Mouse (Mus musculus) neural tube, embryonic 11.5 days (tissue): ENCODE measurements at regions not wholly inside any gene's neighbourhood (a gene's known extent, or its start where the extent isn't known, plus 50 kb on each side); places are given as distances from the start of the nearest gene placed in this dataset.

Experiments used
- ATAC-seq: fragments of 200-750 bp; cut with Nextera tagmentation; 2 replicates; pipeline ENCODE4 v1.8.0; 2017; ENCODE audit warnings: moderate number of reproducible peaks, mild to moderate bottlenecking, moderate TSS enrichment, moderate library complexity; ENCODE audit not compliant: insufficient read depth, low FRiP score, low TSS enrichment
- DNase-seq: peaks from one replicate; pipeline ENCODE4 v3.0.0-alpha.2; 2015; ENCODE audit warnings: low spot score
- H3K27ac ChIP-seq: fragments of 300-500 bp; sonication (generic); 2 replicates; pipeline ENCODE4 v1.5.1; 2014; ENCODE audit warnings: low read depth, mild to moderate bottlenecking, low read length
- H3K27me3 ChIP-seq: fragments of 300-500 bp; sonication (generic); 2 replicates; pipeline ENCODE4 v1.6.1; 2014; ENCODE audit warnings: mild to moderate bottlenecking, low read length, mixed read lengths; ENCODE audit not compliant: control insufficient read depth, insufficient read depth
- H3K36me3 ChIP-seq: fragments of 300-500 bp; sonication (generic); 2 replicates; pipeline ENCODE4 v1.6.1; 2014; ENCODE audit warnings: mild to moderate bottlenecking, low read length, moderate library complexity, mixed read lengths; ENCODE audit not compliant: control insufficient read depth, insufficient read depth
- H3K4me1 ChIP-seq: fragments of 300-500 bp; sonication (generic); 2 replicates; pipeline ENCODE4 v1.6.1; 2014; ENCODE audit warnings: low read length, mixed read lengths; ENCODE audit not compliant: control insufficient read depth, insufficient read depth
- H3K4me2 ChIP-seq: fragments of 300-500 bp; sonication (generic); 2 replicates; pipeline ENCODE4 v1.6.1; 2014; ENCODE audit warnings: low read depth, mild to moderate bottlenecking, moderate library complexity
- H3K4me3 ChIP-seq: fragments of 300-500 bp; sonication (generic); 2 replicates; pipeline ENCODE4 v1.5.1; 2014; ENCODE audit warnings: low read depth, low read length
- H3K9ac ChIP-seq: fragments of 300-500 bp; sonication (generic); 2 replicates; pipeline ENCODE4 v1.6.1; 2014; ENCODE audit warnings: mild to moderate bottlenecking, low read length
- H3K9me3 ChIP-seq: fragments of 300-500 bp; sonication (generic); 2 replicates; pipeline ENCODE4 v1.6.1; 2016; ENCODE audit warnings: low read length; ENCODE audit not compliant: control insufficient read depth
- WGBS: fragments of 180-500 bp; shearing (Covaris S2); extraction: QIAGEN DNeasy Blood & Tissue Kit; methylation state at CpG from one replicate; pipeline ENCODE4 v1.1.7; 2014; 5-methylcytosine and 5-hydroxymethylcytosine counted together

- no peak for DNase-seq
- Histone ChIP-seq H3K27ac (no peak overlapping the region), H3K4me3 (no peak overlapping the region), H3K4me1 (no peaks in the 10 kb centered on the region), H3K36me3 (no peaks in the 10 kb centered on the region), H3K4me2 (no peak overlapping the region), H3K9me3 (no peaks in the 10 kb centered on the region), H3K27me3 (no peaks in the 10 kb centered on the region), H3K9ac (no peak overlapping the region)
- ATAC-seq, result no peak
- 51% methylated on average over 11 of the region's 11 CpGs for WGBS
Measured at GRCm38 (mm10) chr10:111834925-111835823, 137.3 kb upstream of the Krr1 start.

GRCm38 (mm10) chr10:111836191-111836590 is 136.3 kb upstream of the Krr1 start:
- no peaks in the 10 kb centered on the region for H3K9me3 ChIP-seq
- ATAC-seq (no peak; the same call in 1 of the 2 replicates), DNase-seq (no peak)
- H3K4me2 ChIP-seq, result no peak overlapping the region
- no peak overlapping the region for H3K4me3 ChIP-seq
- 52% methylated on average over 5 of the region's 5 CpGs for whole genome bisulfite sequencing
- no peak overlapping the region for H3K27ac ChIP-seq
- no peaks in the 10 kb centered on the region for H3K27me3 ChIP-seq
- H3K36me3 ChIP-seq, result no peaks in the 10 kb centered on the region
- no peak overlapping the region for H3K9ac ChIP-seq
- H3K4me1 ChIP-seq, result no peaks in the 10 kb centered on the region

GRCm38 (mm10) chr10:111836802-111837201 is 135.7 kb upstream of the Krr1 start:
- DNase-seq (no peak), ATAC-seq (no peak)
- no peaks in the 10 kb centered on the region for H3K9me3 ChIP-seq
- H3K27me3 ChIP-seq, result no peaks in the 10 kb centered on the region
- H3K4me1 ChIP-seq, result no peaks in the 10 kb centered on the region
- H3K4me3 ChIP-seq, result no peak overlapping the region
- H3K4me2 ChIP-seq, result no peak overlapping the region
- 89% methylated on average over 4 of the region's 4 CpGs for WGBS
- H3K27ac ChIP-seq, result no peak overlapping the region
- no peaks in the 10 kb centered on the region for H3K36me3 ChIP-seq
- H3K9ac ChIP-seq, result no peak overlapping the region

- no peak for ATAC-seq
- DNase-seq, result peak; percentile 50
- Histone ChIP-seq H3K36me3 (no peaks in the 10 kb centered on the region), H3K9me3 (no peaks in the 10 kb centered on the region), H3K27ac (no peak overlapping the region), H3K4me1 (peaks cover 4% of the 10 kb centered on the region), H3K4me2 (no peak overlapping the region), H3K27me3 (no peaks in the 10 kb centered on the region), H3K9ac (no peak overlapping the region), H3K4me3 (no peak overlapping the region)
- WGBS, result 37% methylated on average over 11 of the region's 11 CpGs
Measured at GRCm38 (mm10) chr10:111842321-111842775, 130.1 kb upstream of the Krr1 start.

GRCm38 (mm10) chr10:111842896-111843295 is 129.6 kb upstream of the Krr1 start:
- Histone ChIP-seq H3K4me1 (peaks cover 4% of the 10 kb centered on the region), H3K9ac (no peak overlapping the region; the same call in 1 of the 2 replicates), H3K27ac (no peak overlapping the region), H3K4me3 (no peak overlapping the region), H3K27me3 (no peaks in the 10 kb centered on the region), H3K4me2 (no peak overlapping the region), H3K9me3 (no peaks in the 10 kb centered on the region), H3K36me3 (no peaks in the 10 kb centered on the region)
- WGBS, result 49% methylated on average over 7 of the region's 7 CpGs
- DNase-seq, result no peak
- ATAC-seq, result peak; percentile 29; the same call in 1 of the 2 replicates

- no peak for DNase-seq
- peaks cover 4% of the 10 kb centered on the region for H3K4me1 ChIP-seq
- no peaks in the 10 kb centered on the region for H3K27me3 ChIP-seq
- H3K36me3 ChIP-seq, result no peaks in the 10 kb centered on the region
- H3K27ac ChIP-seq, result no peak overlapping the region
- H3K4me3 ChIP-seq, result no peak overlapping the region
- 59% methylated on average over 9 of the region's 9 CpGs for WGBS
- no peak overlapping the region for H3K9ac ChIP-seq
- H3K4me2 ChIP-seq, result no peak overlapping the region
- H3K9me3 ChIP-seq, result no peaks in the 10 kb centered on the region
- 0 out of 2 replicates have a peak, but pooled peaks have one; percentile 50 for ATAC-seq
Measured at GRCm38 (mm10) chr10:111843301-111843700, 129.2 kb upstream of the Krr1 start.

- H3K36me3 ChIP-seq, result no peaks in the 10 kb centered on the region
- no peaks in the 10 kb centered on the region for H3K27me3 ChIP-seq
- H3K9me3 ChIP-seq, result no peaks in the 10 kb centered on the region
- no peak overlapping the region for H3K4me2 ChIP-seq
- no peak overlapping the region for H3K27ac ChIP-seq
- no peak for ATAC-seq
- no peak overlapping the region for H3K4me3 ChIP-seq
- H3K4me1 ChIP-seq, result peaks cover 4% of the 10 kb centered on the region
- H3K9ac ChIP-seq, result no peak overlapping the region
- WGBS, result 92% methylated on average over 10 of the region's 10 CpGs
- no peak for DNase-seq
Measured at GRCm38 (mm10) chr10:111844144-111844543, 128.3 kb upstream of the Krr1 start.

- Histone ChIP-seq H3K4me1 (peaks cover 4% of the 10 kb centered on the region), H3K4me2 (no peak overlapping the region), H3K27me3 (no peaks in the 10 kb centered on the region), H3K4me3 (no peak overlapping the region), H3K36me3 (no peaks in the 10 kb centered on the region), H3K9ac (no peak overlapping the region), H3K9me3 (no peaks in the 10 kb centered on the region), H3K27ac (no peak overlapping the region)
- DNase-seq (no peak), ATAC-seq (no peak)
- WGBS, result 98% methylated on average over 2 of the region's 2 CpGs
Measured at GRCm38 (mm10) chr10:111845946-111846345, 126.5 kb upstream of the Krr1 start.

GRCm38 (mm10) chr10:111854254-111854653 is 118.2 kb upstream of the Krr1 start:
- no peak for ATAC-seq
- no peaks in the 10 kb centered on the region for H3K36me3 ChIP-seq
- H3K9me3 ChIP-seq, result no peaks in the 10 kb centered on the region
- no peak overlapping the region for H3K9ac ChIP-seq
- H3K4me1 ChIP-seq, result no peaks in the 10 kb centered on the region
- WGBS, result 91% methylated on average over 5 of the region's 5 CpGs
- no peak overlapping the region for H3K27ac ChIP-seq
- H3K4me3 ChIP-seq, result no peak overlapping the region
- no peak overlapping the region for H3K4me2 ChIP-seq
- no peaks in the 10 kb centered on the region for H3K27me3 ChIP-seq
- DNase-seq, result no peak
